Mouse (Mus musculus) limb, embryonic 13.5 days (tissue): ENCODE data around the gene Mrpl52. TPM values are rescaled to one million over a fixed set of nuclear protein-coding genes. Genes with fewer than 3 reads are reported as not detected.

Experiments used
- ATAC-seq: fragments of 200-750 bp; cut with Nextera tagmentation; 2 replicates; pipeline ENCODE4 v1.8.0; 2017; ENCODE audit warnings: low read depth, moderate number of reproducible peaks, moderate TSS enrichment; ENCODE audit not compliant: low FRiP score
- H3K27ac ChIP-seq: fragments of 300-500 bp; sonication (generic); 2 replicates; pipeline ENCODE4 v1.5.1; 2015; ENCODE audit warnings: inconsistent platforms, mild to moderate bottlenecking, moderate library complexity
- H3K27me3 ChIP-seq: fragments of 300-500 bp; sonication (generic); 2 replicates; pipeline ENCODE4 v1.6.1; 2015; ENCODE audit warnings: mild to moderate bottlenecking, inconsistent platforms
- H3K36me3 ChIP-seq: fragments of 300-500 bp; sonication (generic); 2 replicates; pipeline ENCODE4 v1.6.1; 2015; ENCODE audit warnings: inconsistent platforms, mild to moderate bottlenecking, moderate library complexity
- H3K4me1 ChIP-seq: fragments of 300-500 bp; sonication (generic); 2 replicates; pipeline ENCODE4 v1.6.1; 2015; ENCODE audit warnings: inconsistent platforms
- H3K4me2 ChIP-seq: fragments of 300-500 bp; sonication (generic); replicated peaks from 2 replicates; pipeline ENCODE4 v1.6.1; 2015; ENCODE audit warnings: inconsistent platforms, mild to moderate bottlenecking, moderate library complexity
- H3K4me3 ChIP-seq: fragments of 300-500 bp; sonication (generic); 2 replicates; pipeline ENCODE4 v1.5.1; 2015; ENCODE audit warnings: moderate library complexity, mild to moderate bottlenecking, inconsistent platforms
- H3K9ac ChIP-seq: fragments of 300-500 bp; sonication (generic); 2 replicates; pipeline ENCODE4 v1.6.1; 2015; ENCODE audit warnings: mild to moderate bottlenecking, inconsistent platforms
- H3K9me3 ChIP-seq: fragments of 300-500 bp; sonication (generic); 2 replicates; pipeline ENCODE4 v1.6.1; 2016; ENCODE audit warnings: inconsistent platforms
- WGBS: fragments of 180-500 bp; shearing (Covaris S2); methylation state at CpG from one replicate; pipeline ENCODE4 v1.1.7; 2015; 5-methylcytosine and 5-hydroxymethylcytosine counted together
- polyA plus RNA-seq: library from polyadenylated mRNA; unstranded; fragments of >200 nt; fragmentation: Nextera tagmentation; extraction: Ambion mirVana; gene quantifications from 2 replicates; pipeline ENCODE4 v1.2.1, GENCODE M21; 2015

Gene Mrpl52
- polyA plus RNA-seq, 1 experiment from 2014 or later = 233 TPM

DNA sequence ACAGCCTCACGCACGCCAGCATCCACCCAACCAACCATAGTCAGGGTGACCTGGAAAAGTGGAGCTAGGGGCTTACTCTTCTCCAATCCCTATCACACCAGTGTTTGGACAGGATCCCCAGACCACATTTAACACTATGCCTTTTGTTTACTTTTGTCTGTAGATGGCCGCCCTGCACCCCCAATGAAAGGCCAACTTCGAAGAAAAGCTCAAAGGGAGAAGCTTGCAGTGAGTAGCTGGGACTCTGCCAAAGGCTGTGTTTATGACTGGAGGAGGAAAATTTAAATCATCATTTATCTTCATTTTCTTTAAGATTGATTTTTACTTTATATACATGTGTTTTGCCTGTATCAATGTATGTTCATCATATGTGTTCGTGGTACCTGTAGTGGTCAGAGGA is 1.7 kb downstream of the Mrpl52 start:
- no peaks in the 10 kb centered on the region for H3K9me3 ChIP-seq
- H3K4me3 ChIP-seq = no peak overlapping the region
- no peak overlapping the region for H3K27ac ChIP-seq
- H3K9ac ChIP-seq = no peak overlapping the region
- no peaks in the 10 kb centered on the region for H3K27me3 ChIP-seq
- WGBS = 90% methylated on average over 5 of the region's 5 CpGs
- no peak for ATAC-seq
- H3K36me3 ChIP-seq = peaks cover 9% of the 10 kb centered on the region
- H3K4me1 ChIP-seq = peaks cover 41% of the 10 kb centered on the region
- H3K4me2 ChIP-seq = no peak overlapping the region

GRCm38 (mm10) chr14:54429332-54430093 is 2.8 kb downstream of the Mrpl52 start:
- Histone ChIP-seq H3K4me3 (peak overlapping the region; percentile 95), H3K36me3 (peaks cover 12% of the 10 kb centered on the region), H3K9ac (peak overlapping the region; percentile 99), H3K4me2 (peak overlapping the region; percentile 96), H3K27me3 (no peaks in the 10 kb centered on the region), H3K4me1 (peaks cover 52% of the 10 kb centered on the region), H3K9me3 (no peaks in the 10 kb centered on the region), H3K27ac (peak overlapping the region; percentile 98; the same call in 1 of the 2 replicates)
- WGBS = 56% methylated on average over 7 of the region's 7 CpGs
- no peak for ATAC-seq

DNA sequence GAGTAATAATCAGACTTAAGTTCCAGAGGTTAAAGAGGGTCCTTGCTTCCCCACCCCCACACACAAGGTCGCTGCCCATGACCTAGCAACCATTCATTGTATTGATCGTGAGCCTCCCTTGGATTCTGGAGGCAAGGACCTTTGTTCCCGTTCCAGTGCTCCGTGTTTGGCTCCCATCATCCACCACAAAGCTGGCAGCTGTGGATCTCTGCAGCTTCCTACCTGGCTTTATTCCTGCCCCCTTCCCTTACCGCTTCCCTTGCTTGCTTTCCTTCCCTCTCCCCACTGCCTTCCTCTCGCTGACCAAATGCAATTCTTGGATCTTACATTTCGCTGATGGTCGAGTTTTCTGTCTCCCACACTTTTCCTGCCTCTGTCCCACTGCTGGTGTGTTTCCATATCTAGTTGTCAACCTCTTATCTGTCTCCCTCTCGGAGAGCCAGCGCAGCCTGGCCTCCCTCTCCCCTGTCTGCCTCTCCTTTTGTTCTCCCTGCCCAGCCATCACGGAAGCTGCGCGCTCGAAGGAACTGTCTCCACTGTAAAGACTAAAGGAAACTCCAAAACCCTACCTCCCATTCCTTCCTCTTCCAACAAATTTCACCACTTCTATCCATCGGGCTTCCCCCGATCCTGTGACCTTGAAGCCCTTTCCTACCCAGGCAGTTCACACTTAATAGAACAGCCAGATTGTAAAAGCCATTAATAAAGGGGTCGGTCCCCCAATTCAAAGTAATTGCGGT is 3.9 kb downstream of the Mrpl52 start:
- H3K4me2 ChIP-seq = peak overlapping the region; percentile 96
- H3K27me3 ChIP-seq = no peaks in the 10 kb centered on the region
- no peaks in the 10 kb centered on the region for H3K9me3 ChIP-seq
- H3K27ac ChIP-seq = peak overlapping the region; percentile 98
- ATAC-seq = no peak
- H3K36me3 ChIP-seq = peaks cover 17% of the 10 kb centered on the region
- H3K4me1 ChIP-seq = peaks cover 62% of the 10 kb centered on the region
- peak overlapping the region; percentile 99 for H3K9ac ChIP-seq
- 7% methylated on average over 18 of the region's 18 CpGs for WGBS
- H3K4me3 ChIP-seq = peak overlapping the region; percentile 95

DNA sequence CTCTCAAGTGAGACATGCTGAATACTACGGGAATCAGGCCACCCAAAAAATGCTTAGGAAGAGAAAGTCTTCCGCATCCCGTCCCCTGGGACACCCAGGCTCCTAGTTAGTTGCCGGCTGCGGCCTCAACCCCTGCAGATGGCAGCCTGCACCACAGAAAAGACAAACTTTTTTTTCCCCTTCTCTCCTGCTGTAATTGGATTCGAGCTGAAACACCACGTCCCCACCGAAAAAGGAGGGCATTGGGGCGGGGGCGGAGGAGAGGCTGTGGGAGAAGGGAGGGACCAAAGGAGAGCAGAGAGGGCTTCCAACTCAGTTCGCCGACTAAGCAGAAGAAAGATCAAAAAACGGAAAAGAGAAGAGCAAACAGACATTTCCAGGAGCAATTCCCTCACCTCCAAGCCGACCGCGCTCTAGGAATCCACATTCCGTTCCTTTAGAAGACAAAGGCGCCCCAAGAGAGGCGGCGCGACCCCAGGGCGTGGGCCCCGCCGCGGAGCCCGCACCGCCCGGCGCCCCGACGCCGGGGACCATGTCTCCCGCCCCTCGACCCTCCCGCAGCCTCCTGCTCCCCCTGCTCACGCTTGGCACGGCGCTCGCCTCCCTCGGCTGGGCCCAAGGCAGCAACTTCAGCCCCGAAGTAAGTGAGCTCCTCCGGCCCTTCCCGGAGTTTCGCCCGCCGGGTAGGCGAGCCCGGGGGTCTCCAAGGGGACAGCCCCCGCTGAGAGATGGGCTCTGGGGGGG is 4.8 kb downstream of the Mrpl52 start, which contains the start of gene Mmp14:
Gene Mmp14 (plus strand): TSS at position 279 of the 744 bp plus-strand sequence.
- Histone ChIP-seq H3K27ac (peak within 1 kb of the TSS; percentile 98), H3K9ac (peak within 1 kb of the TSS; percentile 99), H3K9me3 (no peaks in the 10 kb centered on the region), H3K4me3 (peak within 1 kb of the TSS; percentile 95), H3K36me3 (peaks cover 27% of the 10 kb centered on the region), H3K27me3 (no peaks in the 10 kb centered on the region), H3K4me2 (peak within 1 kb of the TSS; percentile 96), H3K4me1 (peaks cover 56% of the 10 kb centered on the region)
- WGBS = under 1% methylated on average over 45 of the region's 49 CpGs
- ATAC-seq = peak; percentile 79

- H3K9me3 ChIP-seq = no peaks in the 10 kb centered on the region
- H3K9ac ChIP-seq = peak overlapping the region; percentile 99
- H3K27me3 ChIP-seq = no peaks in the 10 kb centered on the region
- H3K27ac ChIP-seq = peak overlapping the region; percentile 98
- H3K4me2 ChIP-seq = peak overlapping the region; percentile 96
- H3K36me3 ChIP-seq = peaks cover 34% of the 10 kb centered on the region
- WGBS = 1% methylated on average over 54 of the region's 54 CpGs
- H3K4me3 ChIP-seq = peak overlapping the region; percentile 95
- peak; percentile 13; the same call in 1 of the 2 replicates for ATAC-seq
- peaks cover 55% of the 10 kb centered on the region for H3K4me1 ChIP-seq
Observed at GRCm38 (mm10) chr14:54432078-54432836, 5.5 kb downstream of the Mrpl52 start.

DNA sequence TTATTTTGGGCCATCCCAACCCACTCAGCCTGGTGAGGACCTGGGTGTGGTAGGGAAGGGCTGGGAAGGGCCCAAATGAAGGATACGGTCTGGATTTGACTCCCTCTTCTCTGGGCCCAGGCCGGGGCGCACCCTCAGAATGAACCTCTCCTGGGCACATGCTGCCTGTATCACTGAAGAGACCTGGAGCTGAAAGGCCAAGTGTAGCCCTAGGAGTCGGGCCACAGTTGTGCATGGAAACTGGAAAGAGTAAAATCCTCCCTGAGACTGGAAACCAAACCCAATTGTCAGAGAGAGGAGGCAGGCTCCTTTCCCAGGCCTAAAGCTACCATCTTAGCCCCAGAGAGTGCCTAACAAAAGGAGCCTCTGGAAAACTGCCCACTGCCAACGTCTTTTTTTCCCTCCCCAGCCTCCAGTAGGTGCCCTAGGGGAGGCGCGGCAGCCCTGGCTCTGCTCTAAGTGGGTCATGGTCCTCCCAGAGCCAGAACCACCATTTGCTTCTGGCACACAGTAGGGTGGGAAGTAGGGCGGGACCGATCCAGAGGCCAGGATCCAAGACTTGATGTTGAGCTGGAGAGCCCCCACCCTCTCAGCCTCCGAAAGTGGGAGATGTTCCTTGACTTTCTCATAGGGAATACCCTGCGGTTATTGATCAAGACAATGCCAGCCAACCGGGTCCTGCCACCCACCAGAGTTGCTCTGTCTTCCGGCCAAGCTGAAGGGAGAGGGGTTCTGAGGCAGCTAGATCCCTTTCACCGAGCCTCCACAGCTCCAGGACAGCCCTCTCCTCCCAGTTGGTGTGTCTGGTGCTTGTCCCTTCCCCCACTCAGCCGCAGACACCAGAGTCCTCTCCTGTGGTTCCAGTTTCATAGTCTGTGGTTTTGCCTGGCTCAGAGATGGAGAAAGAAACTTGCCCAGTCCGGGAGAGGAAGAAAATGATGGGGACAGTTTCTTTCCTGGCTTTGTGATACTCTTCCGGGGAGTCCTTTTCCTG is 6.4 kb downstream of the Mrpl52 start:
- Histone ChIP-seq H3K9me3 (no peaks in the 10 kb centered on the region), H3K9ac (peak overlapping the region; percentile 99), H3K27ac (peak overlapping the region; percentile 98), H3K36me3 (peaks cover 41% of the 10 kb centered on the region), H3K4me2 (peak overlapping the region; percentile 96), H3K27me3 (no peaks in the 10 kb centered on the region), H3K4me3 (peak overlapping the region; percentile 95), H3K4me1 (peaks cover 47% of the 10 kb centered on the region)
- no peak for ATAC-seq
- WGBS = 26% methylated on average over 17 of the region's 17 CpGs

DNA sequence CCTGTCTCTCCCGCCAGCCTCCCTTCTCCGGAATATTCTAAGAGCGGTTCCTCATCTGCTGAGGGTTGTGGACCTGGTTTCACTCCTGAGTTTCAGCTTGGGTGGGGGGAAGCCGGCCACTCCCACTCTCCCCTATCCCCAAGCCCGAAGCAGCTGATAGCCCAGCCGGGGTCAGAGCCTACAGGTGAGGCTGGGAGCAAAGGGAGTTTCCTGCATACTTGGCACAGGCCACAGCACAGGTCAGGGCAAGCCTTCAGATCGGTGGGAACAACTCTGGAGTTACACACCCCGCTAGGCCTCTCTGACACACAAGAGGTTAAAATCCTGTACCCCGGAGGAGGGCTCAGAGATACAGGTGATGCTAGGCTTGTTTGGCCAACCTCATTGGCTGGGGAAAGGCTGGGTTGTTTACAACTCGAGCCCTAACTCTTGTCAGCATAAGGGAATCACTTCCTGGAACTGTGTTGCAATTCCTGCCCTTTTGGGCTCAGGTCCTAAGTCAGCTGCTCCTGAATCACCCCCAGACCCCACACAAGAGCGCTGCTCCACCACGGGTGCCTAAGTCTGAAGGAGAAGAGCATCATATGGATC is 7.3 kb downstream of the Mrpl52 start:
- peak overlapping the region; percentile 99 for H3K9ac ChIP-seq
- no peaks in the 10 kb centered on the region for H3K27me3 ChIP-seq
- peak overlapping the region; percentile 95 for H3K4me3 ChIP-seq
- no peaks in the 10 kb centered on the region for H3K9me3 ChIP-seq
- peak overlapping the region; percentile 98; the same call in 1 of the 2 replicates for H3K27ac ChIP-seq
- H3K36me3 ChIP-seq = peaks cover 50% of the 10 kb centered on the region
- peak overlapping the region; percentile 96 for H3K4me2 ChIP-seq
- H3K4me1 ChIP-seq = peaks cover 47% of the 10 kb centered on the region
- ATAC-seq = no peak
- 52% methylated on average over 12 of the region's 12 CpGs for WGBS

DNA sequence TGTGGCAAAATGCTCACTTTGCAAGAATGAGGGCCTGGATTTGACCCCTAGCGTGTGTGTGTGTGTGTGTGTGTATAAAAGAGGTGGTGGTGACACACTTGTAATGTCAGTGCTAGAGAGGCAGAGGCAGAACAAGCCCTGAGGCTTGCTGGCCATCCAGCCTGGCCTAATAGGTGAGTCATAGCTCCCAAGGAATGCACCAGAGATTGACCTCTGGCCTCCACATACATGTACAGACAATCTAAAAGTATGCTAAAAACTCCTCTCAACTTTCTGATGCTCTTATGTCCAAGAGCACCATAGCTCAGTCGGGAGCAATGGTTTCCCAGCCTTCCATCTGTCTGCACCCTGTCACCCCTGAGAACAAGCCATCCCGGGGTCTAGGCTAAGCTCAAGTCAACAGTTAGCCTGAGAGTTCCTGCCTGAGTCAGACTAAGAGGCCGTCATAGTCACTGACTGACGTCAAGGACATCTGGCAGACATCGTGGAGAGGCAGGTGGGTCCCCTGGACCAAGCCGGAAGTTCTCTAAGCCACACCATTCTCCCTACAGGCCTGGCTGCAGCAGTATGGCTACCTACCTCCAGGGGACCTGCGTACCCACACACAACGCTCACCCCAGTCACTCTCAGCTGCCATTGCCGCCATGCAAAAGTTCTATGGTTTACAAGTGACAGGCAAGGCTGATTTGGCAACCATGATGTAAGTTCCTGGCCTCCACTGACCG is 8.6 kb downstream of the Mrpl52 start:
- H3K9ac ChIP-seq = no peak overlapping the region
- H3K4me3 ChIP-seq = no peak overlapping the region
- H3K27ac ChIP-seq = no peak overlapping the region
- ATAC-seq = no peak
- H3K9me3 ChIP-seq = no peaks in the 10 kb centered on the region
- WGBS = 82% methylated on average over 11 of the region's 11 CpGs
- no peak overlapping the region for H3K4me2 ChIP-seq
- peaks cover 33% of the 10 kb centered on the region for H3K4me1 ChIP-seq
- peaks cover 54% of the 10 kb centered on the region for H3K36me3 ChIP-seq
- H3K27me3 ChIP-seq = no peaks in the 10 kb centered on the region

GRCm38 (mm10) chr14:54439155-54439554 is 12.4 kb downstream of the Mrpl52 start:
- WGBS = 90% methylated on average over 12 of the region's 12 CpGs
- peaks cover 75% of the 10 kb centered on the region for H3K36me3 ChIP-seq
- H3K9ac ChIP-seq = no peak overlapping the region
- no peaks in the 10 kb centered on the region for H3K9me3 ChIP-seq
- H3K4me3 ChIP-seq = no peak overlapping the region
- no peaks in the 10 kb centered on the region for H3K27me3 ChIP-seq
- ATAC-seq = no peak
- no peak overlapping the region for H3K27ac ChIP-seq
- H3K4me1 ChIP-seq = peaks cover 31% of the 10 kb centered on the region
- no peak overlapping the region for H3K4me2 ChIP-seq

- Histone ChIP-seq H3K27ac (no peak overlapping the region), H3K4me1 (peaks cover 28% of the 10 kb centered on the region), H3K36me3 (peaks cover 78% of the 10 kb centered on the region), H3K4me2 (no peak overlapping the region), H3K9me3 (no peaks in the 10 kb centered on the region), H3K4me3 (no peak overlapping the region), H3K9ac (no peak overlapping the region), H3K27me3 (no peaks in the 10 kb centered on the region)
- ATAC-seq = no peak
- WGBS = 64% methylated on average over 7 of the region's 7 CpGs
Observed at GRCm38 (mm10) chr14:54439610-54440009, 12.9 kb downstream of the Mrpl52 start.
